Mouse (Mus musculus): ENCODE measurements around the gene Atad1.

The Atad1 gene

DNA sequence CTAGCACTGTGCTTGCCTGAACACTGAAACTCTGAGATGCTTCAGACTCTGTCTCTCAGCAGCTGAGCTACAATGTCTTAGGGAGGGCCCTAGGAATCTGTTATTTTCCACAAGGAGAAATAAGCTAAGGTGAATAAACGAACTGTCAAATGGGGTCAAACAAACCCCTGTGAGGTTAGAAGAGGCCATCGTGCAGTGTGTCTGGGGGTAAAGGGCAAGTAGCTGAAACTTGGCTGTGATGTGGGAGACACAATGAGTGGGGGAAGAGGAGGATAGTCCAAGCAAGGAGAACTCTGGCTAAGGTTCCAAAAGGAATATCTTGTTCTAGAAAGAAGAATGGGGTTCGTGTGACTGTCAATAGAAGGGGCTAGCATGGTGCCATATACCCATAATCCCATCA is 117.4 kb downstream of the Atad1 start:
- DNase-seq (ENCODE audit: low read depth, low spot score): no peak
